Mouse (Mus musculus) liver, embryonic 15.5 days (tissue): ENCODE data around the gene Glt8d2. TPM values are rescaled to one million over a fixed set of nuclear protein-coding genes. Genes with fewer than 3 reads are reported as not detected.
A peak's percentile ranks its signal among the peaks of the same experiment; 100 is the strongest.

Source experiments
- ATAC-seq: fragments of 200-750 bp; cut with Nextera tagmentation; 2 replicates; pipeline ENCODE4 v1.8.0; 2017; ENCODE audit warnings: moderate number of reproducible peaks, mild to moderate bottlenecking, moderate library complexity; ENCODE audit not compliant: insufficient read depth
- H3K27ac ChIP-seq: fragments of 300-500 bp; sonication (generic); replicated peaks from 2 replicates; pipeline ENCODE4 v1.5.1; 2015; ENCODE audit warnings: mild to moderate bottlenecking, inconsistent platforms
- H3K27me3 ChIP-seq: fragments of 300-500 bp; sonication (generic); 2 replicates; pipeline ENCODE4 v1.6.1; 2015; ENCODE audit warnings: mild to moderate bottlenecking, inconsistent platforms
- H3K36me3 ChIP-seq: fragments of 300-500 bp; sonication (generic); replicated peaks from 2 replicates; pipeline ENCODE4 v1.6.1; 2015; ENCODE audit warnings: moderate library complexity, mild to moderate bottlenecking, inconsistent platforms
- H3K4me1 ChIP-seq: fragments of 300-500 bp; sonication (generic); replicated peaks from 2 replicates; pipeline ENCODE4 v1.6.1; 2015; ENCODE audit warnings: inconsistent platforms
- H3K4me2 ChIP-seq: fragments of 300-500 bp; sonication (generic); 2 replicates; pipeline ENCODE4 v1.6.1; 2015; ENCODE audit warnings: moderate library complexity, mild to moderate bottlenecking, inconsistent platforms
- H3K4me3 ChIP-seq: fragments of 300-500 bp; sonication (generic); replicated peaks from 2 replicates; pipeline ENCODE4 v1.5.1; 2015; ENCODE audit warnings: mild to moderate bottlenecking, inconsistent platforms
- H3K9ac ChIP-seq: fragments of 300-500 bp; sonication (generic); 2 replicates; pipeline ENCODE4 v1.6.1; 2015; ENCODE audit warnings: moderate library complexity, mild to moderate bottlenecking, inconsistent platforms
- H3K9me3 ChIP-seq: fragments of 300-500 bp; sonication (generic); replicated peaks from 2 replicates; pipeline ENCODE4 v1.6.1; 2016; ENCODE audit warnings: inconsistent platforms
- WGBS: fragments of 180-500 bp; shearing (Covaris S2); methylation state at CpG from one replicate; pipeline ENCODE4 v1.1.7; 2015; ENCODE audit warnings: mixed read lengths; ENCODE audit not compliant: insufficient replicate concordance; 5-methylcytosine and 5-hydroxymethylcytosine counted together
- polyA plus RNA-seq: library from polyadenylated mRNA; unstranded; fragments of >200 nt; fragmentation: Nextera tagmentation; extraction: Ambion mirVana; gene quantifications from 2 replicates; pipeline ENCODE4 v1.2.1, GENCODE M21; 2015

The Glt8d2 gene
- polyA plus RNA-seq, 1 experiment from 2014 or later = 0.63 TPM

- under 1% methylated on average over 58 of the region's 61 CpGs for WGBS
- no peaks in the 10 kb centered on the region for H3K27me3 ChIP-seq
Measured at GRCm38 (mm10) chr10:82622671-82623552, 67.5 kb downstream of the Glt8d2 start, which contains the start of gene 1190007I07Rik. Gene 1190007I07Rik, minus strand, starts transcription at chr10:82623228.

GRCm38 (mm10) chr10:82622235-82622634 lies 68.2 kb downstream of the Glt8d2 start:
- Histone ChIP-seq H3K9ac (peak overlapping the region; percentile 76), H3K27ac (no peak overlapping the region), H3K4me3 (peak overlapping the region; percentile 80), H3K27me3 (no peaks in the 10 kb centered on the region), H3K4me1 (peaks cover 11% of the 10 kb centered on the region), H3K9me3 (no peaks in the 10 kb centered on the region), H3K4me2 (peak overlapping the region; percentile 87), H3K36me3 (no peaks in the 10 kb centered on the region)
- 15% methylated on average over 9 of the region's 9 CpGs for WGBS
- ATAC-seq = peak; percentile 1; the same call in 1 of the 2 replicates

More at GRCm38 (mm10) chr10:82622671-82623552, 67.5 kb downstream of the Glt8d2 start, which contains the start of gene 1190007I07Rik:
- peak; percentile 88 for ATAC-seq
- no peaks in the 10 kb centered on the region for H3K36me3 ChIP-seq
- H3K4me2 ChIP-seq = peak within 1 kb of the TSS; percentile 87
- peak within 1 kb of the TSS; percentile 80 for H3K27ac ChIP-seq
- H3K9ac ChIP-seq = peak within 1 kb of the TSS; percentile 76
- no peaks in the 10 kb centered on the region for H3K9me3 ChIP-seq
- peaks cover 11% of the 10 kb centered on the region for H3K4me1 ChIP-seq
- peak within 1 kb of the TSS; percentile 80 for H3K4me3 ChIP-seq

Other genes starting within 250 kb of the Glt8d2 start
- not detected in 2 replicates for gene Gm1553, start 198.0 kb downstream of the Glt8d2 start, polyA plus RNA-seq
- gene 1190007I07Rik, start 67.4 kb downstream of the Glt8d2 start, polyA plus RNA-seq = 25.7 and 31.6 TPM in 2 replicates
- gene Tdg, start 60.8 kb downstream of the Glt8d2 start, polyA plus RNA-seq = 32.5 and 33.6 TPM in 2 replicates
- gene Hcfc2, start 5.5 kb upstream of the Glt8d2 start, polyA plus RNA-seq = 12.0 and 12.9 TPM in 2 replicates
- 33.1 and 33.2 TPM in 2 replicates for gene Nfyb, start 73.5 kb upstream of the Glt8d2 start, polyA plus RNA-seq
- gene Txnrd1, start 143.3 kb upstream of the Glt8d2 start, polyA plus RNA-seq = 48.0 and 49.0 TPM in 2 replicates
- gene Eid3, start 176.0 kb upstream of the Glt8d2 start, polyA plus RNA-seq = 0.14 and 0.15 TPM in 2 replicates